Mouse (Mus musculus) embryonic facial prominence, embryonic 12.5 days (tissue): ENCODE results near the gene Mpig6b. TPM values are rescaled to one million over a fixed set of nuclear protein-coding genes. Genes with fewer than 3 reads are reported as not detected.

Experiments used
- ATAC-seq: fragments of 200-750 bp; cut with Nextera tagmentation; 2 replicates; pipeline ENCODE4 v1.8.0; 2017; ENCODE audit not compliant: insufficient number of reproducible peaks, insufficient read depth, low FRiP score, low TSS enrichment
- H3K27ac ChIP-seq: fragments of 300-500 bp; sonication (generic); 2 replicates; pipeline ENCODE4 v1.5.1; 2016; ENCODE audit warnings: mild to moderate bottlenecking
- H3K27me3 ChIP-seq: fragments of 300-500 bp; sonication (generic); 2 replicates; pipeline ENCODE4 v1.6.1; 2016; ENCODE audit warnings: mild to moderate bottlenecking, moderate library complexity
- H3K36me3 ChIP-seq: fragments of 300-500 bp; sonication (generic); 2 replicates; pipeline ENCODE4 v1.6.1; 2016; ENCODE audit warnings: mild to moderate bottlenecking
- H3K4me1 ChIP-seq: fragments of 300-500 bp; sonication (generic); 2 replicates; pipeline ENCODE4 v1.6.1; 2016
- H3K4me2 ChIP-seq: fragments of 300-500 bp; sonication (generic); replicated peaks from 2 replicates; pipeline ENCODE4 v1.6.1; 2016; ENCODE audit warnings: mild to moderate bottlenecking, moderate library complexity
- H3K4me3 ChIP-seq: fragments of 300-500 bp; sonication (generic); 2 replicates; pipeline ENCODE4 v1.5.1; 2016; ENCODE audit warnings: mild to moderate bottlenecking
- H3K9ac ChIP-seq: fragments of 300-500 bp; sonication (generic); 2 replicates; pipeline ENCODE4 v1.6.1; 2016; ENCODE audit warnings: mild to moderate bottlenecking, moderate library complexity
- H3K9me3 ChIP-seq: fragments of 300-500 bp; sonication (generic); 2 replicates; pipeline ENCODE4 v1.6.1; 2016; ENCODE audit warnings: mild to moderate bottlenecking, moderate library complexity
- WGBS: fragments of 180-500 bp; shearing (Covaris S2); methylation state at CpG from one replicate; pipeline ENCODE4 v1.1.7; 2016; 5-methylcytosine and 5-hydroxymethylcytosine counted together
- polyA plus RNA-seq: library from polyadenylated mRNA; unstranded; fragments of >200 nt; fragmentation: Nextera tagmentation; extraction: Ambion mirVana; gene quantifications from 2 replicates; pipeline ENCODE4 v1.2.1, GENCODE M21; 2016

The Mpig6b gene
- polyA plus RNA-seq, 1 experiment from 2014 or later: 0.99 TPM

GRCm38 (mm10) chr17:35082841-35083576 lies 17.0 kb upstream of the Mpig6b start:
- WGBS: 82% methylated on average over 16 of the region's 16 CpGs

GRCm38 (mm10) chr17:35080710-35081109 lies 14.7 kb upstream of the Mpig6b start:
- no peaks in the 10 kb centered on the region for H3K9me3 ChIP-seq
- no peak for ATAC-seq
- H3K4me3 ChIP-seq: no peak overlapping the region
- peaks cover 23% of the 10 kb centered on the region for H3K4me1 ChIP-seq
- no peaks in the 10 kb centered on the region for H3K36me3 ChIP-seq
- peaks cover 22% of the 10 kb centered on the region for H3K27me3 ChIP-seq
- no peak overlapping the region for H3K9ac ChIP-seq
- H3K27ac ChIP-seq: no peak overlapping the region
- 68% methylated on average over 4 of the region's 4 CpGs for WGBS
- no peak overlapping the region for H3K4me2 ChIP-seq

More at GRCm38 (mm10) chr17:35082841-35083576, 17.0 kb upstream of the Mpig6b start:
- Histone ChIP-seq H3K9me3 (no peaks in the 10 kb centered on the region), H3K9ac (no peak overlapping the region), H3K4me1 (peaks cover 4% of the 10 kb centered on the region; the same call in 1 of the 2 replicates), H3K4me2 (no peak overlapping the region), H3K27me3 (peaks cover 10% of the 10 kb centered on the region), H3K36me3 (no peaks in the 10 kb centered on the region), H3K27ac (no peak overlapping the region), H3K4me3 (no peak overlapping the region)
- ATAC-seq: no peak

GRCm38 (mm10) chr17:35080248-35080647 lies 14.3 kb upstream of the Mpig6b start:
- H3K9me3 ChIP-seq: no peaks in the 10 kb centered on the region
- H3K4me2 ChIP-seq: no peak overlapping the region
- H3K4me3 ChIP-seq: no peak overlapping the region
- WGBS: 64% methylated on average over 6 of the region's 6 CpGs
- no peak overlapping the region for H3K27ac ChIP-seq
- ATAC-seq: no peak
- no peaks in the 10 kb centered on the region for H3K36me3 ChIP-seq
- H3K4me1 ChIP-seq: peaks cover 23% of the 10 kb centered on the region
- H3K27me3 ChIP-seq: peaks cover 22% of the 10 kb centered on the region
- no peak overlapping the region for H3K9ac ChIP-seq

GRCm38 (mm10) chr17:35079778-35080177 lies 13.8 kb upstream of the Mpig6b start:
- WGBS: 69% methylated on average over 9 of the region's 9 CpGs
- Histone ChIP-seq H3K27me3 (peaks cover 22% of the 10 kb centered on the region), H3K9me3 (no peaks in the 10 kb centered on the region), H3K9ac (no peak overlapping the region), H3K4me3 (no peak overlapping the region), H3K4me1 (peaks cover 23% of the 10 kb centered on the region), H3K4me2 (no peak overlapping the region), H3K36me3 (no peaks in the 10 kb centered on the region), H3K27ac (no peak overlapping the region)
- no peak for ATAC-seq

GRCm38 (mm10) chr17:35077786-35078233 lies 11.8 kb upstream of the Mpig6b start, which contains the start of gene Ly6g6d:
Gene Ly6g6d, minus strand, starts transcription at chr17:35078065.
- Histone ChIP-seq H3K9me3 (no peaks in the 10 kb centered on the region), H3K9ac (no peak within 1 kb of the TSS), H3K4me2 (peak within 1 kb of the TSS; percentile 24), H3K36me3 (no peaks in the 10 kb centered on the region), H3K27me3 (peaks cover 27% of the 10 kb centered on the region), H3K27ac (no peak within 1 kb of the TSS), H3K4me3 (peak within 1 kb of the TSS; percentile 14; the same call in 1 of the 2 replicates), H3K4me1 (peaks cover 23% of the 10 kb centered on the region)
- peak; percentile 54; the same call in 1 of the 2 replicates for ATAC-seq
- WGBS: 9% methylated on average over 14 of the region's 14 CpGs

GRCm38 (mm10) chr17:35077285-35077684 lies 11.3 kb upstream of the Mpig6b start:
- H3K9me3 ChIP-seq: no peaks in the 10 kb centered on the region
- H3K4me3 ChIP-seq: 0 out of 2 replicates have a peak overlapping the region, but pooled peaks have one; percentile 14
- no peak overlapping the region for H3K9ac ChIP-seq
- ATAC-seq: no peak
- peak overlapping the region; percentile 24 for H3K4me2 ChIP-seq
- H3K27ac ChIP-seq: no peak overlapping the region
- WGBS: 48% methylated on average over 2 of the region's 2 CpGs
- H3K27me3 ChIP-seq: peaks cover 27% of the 10 kb centered on the region
- no peaks in the 10 kb centered on the region for H3K36me3 ChIP-seq
- peaks cover 23% of the 10 kb centered on the region for H3K4me1 ChIP-seq

- Histone ChIP-seq H3K4me2 (peak within 1 kb of the TSS; percentile 24), H3K36me3 (no peaks in the 10 kb centered on the region), H3K9ac (no peak within 1 kb of the TSS), H3K9me3 (no peaks in the 10 kb centered on the region), H3K4me1 (peaks cover 23% of the 10 kb centered on the region), H3K4me3 (peak within 1 kb of the TSS; percentile 14; the same call in 1 of the 2 replicates), H3K27me3 (peaks cover 27% of the 10 kb centered on the region), H3K27ac (no peak within 1 kb of the TSS)
- no peak for ATAC-seq
- WGBS: 16% methylated on average over 10 of the region's 10 CpGs
Observed at GRCm38 (mm10) chr17:35076507-35077176, 10.7 kb upstream of the Mpig6b start, which contains the start of gene Ly6g6e. Gene Ly6g6e, plus strand, starts transcription at chr17:35076902.

- peaks cover 26% of the 10 kb centered on the region for H3K27me3 ChIP-seq
- H3K9me3 ChIP-seq: no peaks in the 10 kb centered on the region
- 47% methylated on average over 17 of the region's 17 CpGs for WGBS
- H3K27ac ChIP-seq: no peak overlapping the region
- 0 out of 2 replicates have a peak overlapping the region, but pooled peaks have one; percentile 1 for H3K9ac ChIP-seq
- ATAC-seq: no peak
- H3K36me3 ChIP-seq: no peaks in the 10 kb centered on the region
- H3K4me3 ChIP-seq: no peak overlapping the region
- no peak overlapping the region for H3K4me2 ChIP-seq
- H3K4me1 ChIP-seq: peaks cover 19% of the 10 kb centered on the region
Observed at GRCm38 (mm10) chr17:35074097-35074496, 8.1 kb upstream of the Mpig6b start.

GRCm38 (mm10) chr17:35071454-35071853 lies 5.5 kb upstream of the Mpig6b start:
- Histone ChIP-seq H3K4me2 (no peak overlapping the region), H3K9ac (no peak overlapping the region), H3K9me3 (no peaks in the 10 kb centered on the region), H3K27me3 (peaks cover 29% of the 10 kb centered on the region), H3K27ac (no peak overlapping the region), H3K4me1 (peaks cover 3% of the 10 kb centered on the region), H3K36me3 (no peaks in the 10 kb centered on the region), H3K4me3 (no peak overlapping the region)
- ATAC-seq: no peak
- 80% methylated on average over 9 of the region's 9 CpGs for WGBS

GRCm38 (mm10) chr17:35070556-35071229 lies 4.7 kb upstream of the Mpig6b start:
- no peak overlapping the region for H3K4me3 ChIP-seq
- ATAC-seq: no peak
- 43% methylated on average over 6 of the region's 6 CpGs for WGBS
- H3K27me3 ChIP-seq: peaks cover 36% of the 10 kb centered on the region
- no peaks in the 10 kb centered on the region for H3K9me3 ChIP-seq
- 0 out of 2 replicates have a peak, but pooled peaks cover under 1% of the 10 kb centered on the region for H3K4me1 ChIP-seq
- H3K9ac ChIP-seq: no peak overlapping the region
- H3K4me2 ChIP-seq: no peak overlapping the region
- no peaks in the 10 kb centered on the region for H3K36me3 ChIP-seq
- H3K27ac ChIP-seq: no peak overlapping the region

- Histone ChIP-seq H3K4me1 (peaks cover 17% of the 10 kb centered on the region), H3K36me3 (peaks cover 4% of the 10 kb centered on the region; the same call in 1 of the 2 replicates), H3K27me3 (peaks cover 52% of the 10 kb centered on the region), H3K9me3 (no peaks in the 10 kb centered on the region), H3K27ac (no peak overlapping the region), H3K4me2 (no peak overlapping the region), H3K9ac (no peak overlapping the region), H3K4me3 (no peak overlapping the region)
- ATAC-seq: no peak
- WGBS: 83% methylated on average over 17 of the region's 17 CpGs
Observed at GRCm38 (mm10) chr17:35068213-35068914, 2.4 kb upstream of the Mpig6b start.
